Mouse (Mus musculus) hematopoietic stem cell, adult 5-6 weeks (primary cell): ENCODE results near the gene B020011L13Rik. TPM values are rescaled to one million over a fixed set of nuclear protein-coding genes. Genes with fewer than 3 reads are reported as not detected.
"Not testable (repeated sequence)": the region's sequence is repeated elsewhere in the genome, so short reads cannot be mapped to it uniquely, and the experiment has no call there.

Experiments used
- ATAC-seq, 2 experiments: fragments of 125-278 bp in 1 of 2; replicated peaks in 1 of 2; 2 replicates each; pipeline ENCODE4 v1.8.0; 2016 to 2017; ENCODE audit warnings: inconsistent platforms in 2 of 2, mild to moderate bottlenecking in 2 of 2, moderate number of reproducible peaks in 2 of 2, low read depth in 1 of 2, moderate TSS enrichment in 1 of 2; ENCODE audit not compliant: low FRiP score in 2 of 2, poor library complexity in 2 of 2, severe bottlenecking in 2 of 2, insufficient read depth in 1 of 2, low TSS enrichment in 1 of 2
- total RNA-seq: library from RNA; stranded (forward); fragments of 172-1452, 232-1000 nt; gene quantifications from 2 replicates; pipeline ENCODE4 v1.2.3, GENCODE M21; 2017

The B020011L13Rik gene
- not detected in 2 replicates for total RNA-seq

GRCm38 (mm10) chr1:117780833-117781232 is at the start of gene B020011L13Rik:
Gene B020011L13Rik, plus strand, starts transcription at chr1:117781133.
- ATAC-seq = not testable (repeated sequence)

GRCm38 (mm10) chr1:117816271-117816670 is 35.3 kb downstream of the B020011L13Rik start:
- not testable (repeated sequence) for ATAC-seq

GRCm38 (mm10) chr1:117829781-117830180 is 48.8 kb downstream of the B020011L13Rik start, which contains the start of gene Gm28360:
Gene Gm28360, plus strand, starts transcription at chr1:117830081.
- not testable (repeated sequence) for ATAC-seq

GRCm38 (mm10) chr1:117851718-117852117 is 70.8 kb downstream of the B020011L13Rik start:
- not testable (repeated sequence) for ATAC-seq

Other genes with a start within 250 kb of the B020011L13Rik start
- gene Gm28363, start 84.0 kb upstream of the B020011L13Rik start, total RNA-seq = not detected in 2 replicates
- not detected in 2 replicates for gene Gm28360, start 48.9 kb downstream of the B020011L13Rik start, total RNA-seq
- not detected in 2 replicates for gene Gm28168, start 146.9 kb downstream of the B020011L13Rik start, total RNA-seq
- gene Gm7145, start 184.8 kb downstream of the B020011L13Rik start, total RNA-seq = not detected in 2 replicates